Mouse (Mus musculus) embryo, embryonic 11 days (tissue): ENCODE results near the gene Cep131.

Source experiments
- DNase-seq: peaks from one replicate; pipeline ENCODE4 v3.0.0-alpha.2; 2015

The Cep131 gene

DNA sequence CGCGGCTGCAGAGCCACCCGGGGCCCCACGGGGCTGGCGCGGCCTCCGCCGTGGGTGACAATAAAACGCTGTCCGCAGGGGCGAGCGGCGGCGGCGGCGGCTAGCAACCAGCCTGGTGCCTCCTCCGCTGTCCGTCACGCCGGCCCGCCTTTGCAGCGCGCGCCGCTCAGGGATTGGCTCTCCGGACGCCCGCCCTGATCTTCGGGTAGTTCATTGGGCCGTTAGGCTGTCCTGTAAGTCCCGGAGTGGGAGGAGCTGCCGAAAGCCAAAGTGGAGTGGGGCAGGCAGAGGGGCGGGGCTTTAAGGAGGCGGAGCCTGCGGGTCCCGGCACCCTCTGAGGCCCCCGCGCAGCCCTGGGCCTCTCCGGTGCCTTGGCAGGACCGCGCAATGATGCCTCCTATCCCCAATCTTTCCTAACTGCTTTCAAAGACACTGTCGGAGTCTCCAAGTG lies at the start of gene Cep131:
Gene Cep131 (minus strand): TSS at position 126 of the 451 bp plus-strand sequence.
- peak; percentile 99 for DNase-seq

GRCm38 (mm10) chr11:120136195-120136594 lies 49.6 kb upstream of the Cep131 start:
- DNase-seq: no peak

DNA sequence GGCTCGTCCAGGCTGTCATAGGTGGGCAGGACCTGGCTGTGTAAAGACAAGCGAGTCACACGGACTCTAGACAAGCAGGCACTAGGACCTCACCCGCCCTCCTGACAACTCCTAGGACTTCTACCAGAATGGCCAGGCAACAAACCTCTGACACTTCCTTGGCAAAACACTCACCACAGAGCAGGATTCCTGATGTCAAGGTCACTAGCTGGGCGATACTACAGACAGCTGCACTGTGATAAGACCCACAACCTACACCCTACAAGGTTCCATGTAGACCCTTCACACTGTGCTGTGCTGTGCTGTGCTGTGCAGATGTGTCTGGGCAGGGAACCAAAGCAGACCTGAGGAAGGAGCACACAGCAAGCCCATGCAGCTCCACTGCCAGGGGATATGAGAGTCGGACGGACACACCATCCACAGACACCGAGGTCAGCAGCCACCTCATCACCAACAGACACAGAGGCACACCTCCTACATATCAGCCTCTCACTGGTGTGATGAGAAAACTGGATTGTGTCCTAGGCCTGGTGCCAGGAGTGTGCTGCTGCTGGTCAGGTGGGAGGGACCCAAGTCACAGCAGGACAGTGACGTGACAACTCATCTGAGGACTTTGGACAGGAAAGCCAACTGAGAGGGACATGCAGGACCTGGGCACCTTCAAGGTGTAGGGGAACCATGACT lies 48.4 kb upstream of the Cep131 start:
- no peak for DNase-seq

DNA sequence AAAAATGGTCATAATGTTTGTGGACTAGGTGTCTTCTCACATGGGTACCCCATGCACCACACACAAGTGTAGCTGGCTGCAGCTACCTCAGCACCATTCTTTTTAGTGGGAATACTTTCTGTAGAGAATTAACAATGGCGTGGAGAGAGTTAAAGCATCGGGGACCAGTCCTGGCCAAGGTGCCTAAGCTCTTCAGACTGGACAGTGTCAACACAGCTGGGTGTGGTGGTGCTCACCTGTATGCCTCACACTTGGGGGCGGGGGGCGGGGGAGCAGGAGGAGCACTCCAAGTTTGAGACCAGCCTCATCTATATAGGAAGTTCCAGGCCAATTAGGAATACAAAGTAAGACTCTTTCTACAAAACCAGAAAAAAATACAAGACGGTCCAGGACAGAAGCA lies 47.5 kb upstream of the Cep131 start:
- DNase-seq: no peak

GRCm38 (mm10) chr11:120129281-120129680 lies 42.7 kb upstream of the Cep131 start:
- DNase-seq: no peak

DNA sequence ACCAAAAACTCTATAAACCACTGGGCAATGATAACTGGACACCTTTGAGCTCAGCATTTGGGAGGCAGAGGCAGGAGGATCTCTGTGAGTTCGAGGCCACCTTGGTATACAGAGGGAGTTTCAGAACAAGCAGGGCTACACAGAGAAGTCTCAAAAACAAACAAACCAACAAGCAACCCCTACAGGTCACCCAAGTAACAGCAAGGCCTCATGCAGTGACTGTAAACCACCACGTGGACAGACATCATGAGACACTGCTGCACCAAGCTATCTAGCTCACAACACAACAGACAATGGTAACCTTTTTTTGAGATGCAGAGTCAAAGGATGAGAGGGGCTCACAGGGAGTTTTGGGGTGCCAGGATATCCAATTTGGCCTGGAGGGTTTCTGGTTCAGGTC lies 40.2 kb upstream of the Cep131 start:
- no peak for DNase-seq

- no peak for DNase-seq
These were observed 35.5 kb upstream of the Cep131 start for GRCm38 (mm10) chr11:120122126-120122525.

DNA sequence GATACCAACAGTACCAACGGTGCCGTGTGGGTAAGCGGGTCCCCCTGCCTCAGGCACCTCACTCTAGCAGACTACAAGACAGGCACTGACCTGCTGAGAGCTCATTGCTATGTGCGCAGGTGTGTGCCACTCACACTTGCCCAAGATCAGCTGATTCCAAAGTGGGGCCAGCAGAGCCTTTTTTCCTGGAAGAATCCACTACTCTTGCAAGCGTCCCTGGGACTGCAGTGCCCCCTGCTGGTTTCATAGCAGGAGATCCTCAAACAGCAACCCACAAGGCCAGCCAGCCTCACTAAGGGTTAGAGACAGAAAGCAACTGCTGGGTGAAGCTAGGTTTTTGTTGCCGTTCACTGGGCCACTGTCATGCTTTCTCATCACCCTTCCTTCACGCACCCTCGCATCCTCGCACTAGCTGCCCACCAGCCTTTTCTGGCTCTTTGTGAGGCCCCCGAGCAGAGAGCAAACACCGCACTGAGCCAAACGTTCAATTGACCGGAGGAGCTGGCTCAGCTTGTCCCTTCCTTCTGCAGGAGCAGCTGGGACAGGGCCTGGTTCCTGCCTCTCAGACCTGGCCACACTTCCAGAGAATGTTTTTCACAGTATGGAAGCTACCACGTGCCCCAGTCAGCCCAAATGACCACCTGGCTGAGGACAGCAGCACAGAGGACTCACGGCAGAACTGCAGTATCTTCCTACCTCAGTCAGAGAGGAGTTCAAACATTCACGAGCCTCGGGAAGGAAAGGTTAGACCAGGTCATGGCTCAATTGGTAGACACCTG lies 34.2 kb upstream of the Cep131 start:
- peak; percentile 73 for DNase-seq

DNA sequence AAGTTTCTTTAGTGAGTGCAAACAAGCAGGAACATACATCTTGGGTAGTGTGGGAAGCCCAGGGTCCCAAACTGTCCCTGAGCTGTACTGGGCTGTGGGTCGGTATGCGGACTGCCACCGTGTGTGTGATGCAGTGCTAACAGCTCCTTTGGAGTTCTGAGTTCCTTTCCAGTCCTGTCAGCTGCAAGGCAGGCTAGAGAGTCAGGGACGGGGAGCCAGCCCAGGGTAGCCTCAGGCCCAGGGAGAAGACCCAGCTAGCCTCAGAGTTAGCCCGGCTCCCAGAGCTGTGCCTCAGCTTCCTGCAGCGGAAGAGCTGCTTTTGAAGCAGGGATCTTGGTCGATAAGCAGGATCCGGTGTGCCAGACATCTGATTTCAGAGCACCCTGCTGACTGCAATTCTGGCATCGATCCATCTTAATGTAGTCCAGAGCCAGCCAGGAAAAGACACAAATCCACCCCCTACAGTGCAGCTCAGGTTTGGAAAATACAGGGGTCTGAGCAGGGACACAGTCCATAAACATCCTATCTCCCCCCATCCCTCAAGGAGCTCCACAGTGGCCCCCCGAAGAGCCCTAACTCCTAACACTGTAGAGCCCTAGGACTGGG lies 33.4 kb upstream of the Cep131 start:
- DNase-seq: no peak

DNA sequence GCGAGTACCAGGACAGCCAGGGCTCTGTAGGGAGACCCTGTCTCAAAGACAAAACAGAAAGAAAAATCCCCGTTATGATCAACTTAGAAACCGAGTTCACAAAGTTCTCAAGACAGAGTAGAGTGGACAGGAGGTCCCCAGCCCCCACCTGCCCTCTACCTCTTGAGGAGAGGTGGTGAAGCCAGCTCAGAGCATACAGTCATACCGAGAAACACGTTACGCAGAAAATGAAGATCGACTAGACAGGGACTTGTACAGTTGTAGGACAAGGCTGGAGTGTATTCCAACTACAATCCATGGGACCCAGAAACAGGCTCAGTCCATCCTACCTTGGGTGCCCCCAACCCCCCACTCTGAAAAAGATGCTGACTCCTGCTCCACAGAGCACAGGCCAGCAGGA lies 32.5 kb upstream of the Cep131 start:
- no peak for DNase-seq

DNA sequence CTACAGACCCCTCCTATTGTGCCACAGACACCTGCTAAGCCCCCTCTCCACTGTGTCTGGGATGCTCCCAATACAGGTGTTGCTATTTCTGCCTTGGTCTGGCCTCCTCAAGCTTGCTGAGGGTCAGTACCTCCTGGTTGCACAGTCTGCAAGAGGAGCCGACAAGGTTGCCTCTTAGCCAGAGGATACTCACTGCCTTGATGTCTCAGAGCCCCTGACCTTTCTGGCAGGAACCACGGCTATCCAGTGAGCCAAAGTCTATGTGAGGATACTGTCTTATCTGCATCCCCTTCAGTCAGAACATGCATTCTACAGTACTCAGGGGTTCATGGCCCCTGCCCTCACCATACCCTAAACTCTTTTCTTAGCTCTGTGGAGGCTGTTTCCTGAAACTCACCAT lies 31.0 kb upstream of the Cep131 start:
- no peak for DNase-seq

DNA sequence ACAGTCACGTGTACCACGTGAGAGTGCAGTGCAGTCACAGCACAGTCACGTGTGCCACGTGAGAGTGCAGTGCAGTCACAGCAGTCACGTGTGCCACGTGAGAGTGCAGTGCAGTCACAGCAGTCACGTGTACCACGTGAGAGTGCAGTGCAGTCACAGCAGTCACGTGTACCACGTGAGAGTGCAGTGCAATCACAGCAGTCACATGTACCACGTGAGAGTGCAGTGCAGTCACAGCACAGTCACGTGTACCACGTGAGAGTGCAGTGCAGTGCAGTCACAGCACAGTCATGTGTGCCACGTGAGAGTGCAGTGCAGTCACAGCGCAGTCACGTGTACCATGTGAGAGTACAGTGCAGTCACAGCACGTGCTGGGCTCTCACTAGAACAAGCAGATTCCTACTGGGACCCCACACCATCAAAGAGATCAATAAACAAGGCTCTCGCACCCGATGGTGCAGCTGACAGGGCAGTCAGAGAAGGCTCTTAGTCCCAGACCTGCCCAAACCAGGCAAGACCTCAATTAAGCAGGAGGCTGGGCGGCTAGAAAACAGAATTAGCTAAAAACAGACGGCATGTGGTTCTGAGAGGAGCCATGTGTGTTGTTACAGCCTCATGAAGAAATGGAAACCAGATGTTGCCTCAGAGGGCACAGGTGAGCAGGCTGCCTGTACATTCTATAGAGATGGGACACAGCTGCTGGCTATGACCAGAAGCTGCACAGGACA lies 28.0 kb upstream of the Cep131 start:
- peak; percentile 74 for DNase-seq

GRCm38 (mm10) chr11:120112136-120112535 lies 25.5 kb upstream of the Cep131 start:
- DNase-seq: no peak

GRCm38 (mm10) chr11:120111033-120111432 lies 24.4 kb upstream of the Cep131 start:
- peak; percentile 82 for DNase-seq

GRCm38 (mm10) chr11:120110554-120110953 lies 23.9 kb upstream of the Cep131 start:
- DNase-seq: peak; percentile 22

DNA sequence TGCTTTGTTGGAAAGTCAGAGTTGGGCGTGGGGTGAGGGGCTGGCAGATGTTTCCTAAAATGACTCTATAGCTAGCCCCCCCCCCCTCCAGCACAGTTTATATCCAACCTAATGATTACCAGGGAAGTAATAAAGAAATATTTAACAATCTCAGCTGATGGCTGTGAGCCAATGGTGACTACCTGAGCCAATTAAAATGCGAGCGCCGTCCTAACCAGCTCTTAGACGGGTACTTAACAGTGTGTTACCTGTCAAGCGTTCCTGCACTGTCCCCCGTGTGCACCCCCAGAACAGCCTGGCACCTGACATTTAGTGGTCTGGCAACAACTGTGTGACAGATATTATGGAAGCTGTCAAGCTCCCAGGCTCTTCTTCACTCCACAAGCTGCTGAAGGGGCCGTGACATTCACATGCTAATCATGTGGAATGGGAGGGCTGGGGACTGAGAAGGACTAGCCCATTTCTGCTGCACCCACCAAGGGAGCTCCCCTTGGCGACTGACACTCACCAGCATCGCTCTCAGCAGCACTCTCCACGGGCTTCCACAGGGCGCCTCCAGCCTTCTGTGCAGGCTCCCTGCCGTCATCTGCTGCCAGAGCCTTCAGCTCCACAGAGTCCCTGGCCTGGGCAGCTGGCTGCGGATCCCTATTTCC lies 23.1 kb upstream of the Cep131 start:
- no peak for DNase-seq

- no peak for DNase-seq
These were observed 21.2 kb upstream of the Cep131 start for GRCm38 (mm10) chr11:120107796-120108195.

- DNase-seq: no peak
These were observed 20.4 kb upstream of the Cep131 start for GRCm38 (mm10) chr11:120107026-120107425.

- DNase-seq: no peak
These were observed 16.9 kb upstream of the Cep131 start for GRCm38 (mm10) chr11:120103431-120103997.

DNA sequence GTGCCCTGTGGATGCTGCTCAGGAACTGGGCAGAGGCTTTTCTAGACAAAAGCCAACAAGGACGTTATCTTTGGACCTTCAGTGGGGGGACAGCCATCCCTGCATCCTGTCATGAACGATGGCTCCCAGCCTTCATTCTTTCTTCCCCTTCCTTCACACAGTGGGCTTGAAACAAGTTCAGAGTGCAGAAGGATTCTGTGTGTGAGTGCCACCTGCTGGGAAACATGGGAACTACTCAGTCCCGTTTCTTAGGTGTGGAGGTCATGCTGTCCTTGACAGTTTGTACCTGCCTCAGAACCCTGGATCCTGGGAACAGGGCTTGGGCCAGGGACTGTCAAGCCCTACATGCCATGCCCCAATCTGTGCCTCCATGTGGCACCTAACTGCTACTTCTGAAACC lies 14.4 kb upstream of the Cep131 start:
- peak; percentile 79 for DNase-seq

GRCm38 (mm10) chr11:120098588-120099511 lies 12.2 kb upstream of the Cep131 start, which contains the start of the genes Tepsin and Ndufaf8:
Tepsin (minus strand) TSS chr11:120098731.
Ndufaf8 (plus strand) TSS chr11:120098928.
- peak; percentile 96 for DNase-seq
